Mouse (Mus musculus) left cerebral cortex, adult 11 months (tissue): ENCODE data around the gene Kcnh5.

Experiments used
- DNase-seq: peaks from one replicate; pipeline ENCODE4 v3.0.0; 2022; ENCODE audit warnings: low spot score

Gene Kcnh5

GRCm38 (mm10) chr12:74952661-74953060 lies 224.5 kb downstream of the Kcnh5 start:
- no peak for DNase-seq

- DNase-seq = no peak
Measured at GRCm38 (mm10) chr12:74951124-74952115, 225.7 kb downstream of the Kcnh5 start.

GRCm38 (mm10) chr12:74901331-74901730 lies 275.8 kb downstream of the Kcnh5 start:
- no peak for DNase-seq

- no peak for DNase-seq
Measured at GRCm38 (mm10) chr12:74900777-74901176, 276.4 kb downstream of the Kcnh5 start.

- no peak for DNase-seq
Measured at GRCm38 (mm10) chr12:74899055-74899454, 278.1 kb downstream of the Kcnh5 start.

GRCm38 (mm10) chr12:74898211-74898610 lies 278.9 kb downstream of the Kcnh5 start:
- no peak for DNase-seq

GRCm38 (mm10) chr12:74894870-74895423 lies 282.2 kb downstream of the Kcnh5 start:
- DNase-seq = no peak

- DNase-seq = no peak
Measured at GRCm38 (mm10) chr12:74889419-74889818, 287.7 kb downstream of the Kcnh5 start.

GRCm38 (mm10) chr12:74887064-74887463 lies 290.1 kb downstream of the Kcnh5 start:
- DNase-seq = no peak

- DNase-seq = no peak
Measured at GRCm38 (mm10) chr12:74881344-74881743, 295.8 kb downstream of the Kcnh5 start.

- DNase-seq = no peak
Measured at GRCm38 (mm10) chr12:74855666-74856065, 321.5 kb downstream of the Kcnh5 start.

GRCm38 (mm10) chr12:74854263-74854662 lies 322.9 kb downstream of the Kcnh5 start:
- no peak for DNase-seq

- no peak for DNase-seq
Measured at GRCm38 (mm10) chr12:74850323-74850722, 326.8 kb downstream of the Kcnh5 start.

- DNase-seq = no peak
Measured at GRCm38 (mm10) chr12:74849912-74850311, 327.2 kb downstream of the Kcnh5 start.

GRCm38 (mm10) chr12:74848611-74849347 lies 328.4 kb downstream of the Kcnh5 start:
- DNase-seq = peak; percentile 83
